Mouse (Mus musculus): Measurements from ENCODE around the gene Sptb. TPM values are rescaled to one million over a fixed set of nuclear protein-coding genes. Genes with fewer than 3 reads are reported as not detected.

Gene Sptb
- total RNA-seq, 2 experiments from 2014 or later, result 669 to 1,485 TPM

DNA sequence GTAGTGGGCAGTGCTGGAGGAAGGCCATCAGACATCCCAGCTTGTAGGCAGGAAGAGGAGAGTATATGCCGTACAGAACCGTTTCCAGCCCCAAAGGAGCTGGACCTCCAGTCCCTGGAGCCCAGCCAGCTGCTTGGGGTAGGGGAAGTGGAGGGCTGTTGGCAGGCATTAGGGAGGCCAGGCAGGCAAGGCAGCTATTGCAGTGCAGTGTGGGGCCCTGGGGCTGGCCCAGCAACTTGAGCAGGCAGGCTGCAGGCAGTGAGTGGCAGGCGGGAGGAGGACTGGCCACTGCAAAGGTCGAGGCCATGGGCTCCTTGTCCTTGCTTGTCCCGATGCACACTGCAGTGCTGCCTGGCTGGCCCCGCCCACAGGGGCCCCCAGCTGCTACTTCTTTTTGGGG, 127.5 kb downstream of the Sptb start:
- no peak for ATAC-seq (replicated peaks; ENCODE audit: low FRiP score, poor library complexity, severe bottlenecking)

DNA sequence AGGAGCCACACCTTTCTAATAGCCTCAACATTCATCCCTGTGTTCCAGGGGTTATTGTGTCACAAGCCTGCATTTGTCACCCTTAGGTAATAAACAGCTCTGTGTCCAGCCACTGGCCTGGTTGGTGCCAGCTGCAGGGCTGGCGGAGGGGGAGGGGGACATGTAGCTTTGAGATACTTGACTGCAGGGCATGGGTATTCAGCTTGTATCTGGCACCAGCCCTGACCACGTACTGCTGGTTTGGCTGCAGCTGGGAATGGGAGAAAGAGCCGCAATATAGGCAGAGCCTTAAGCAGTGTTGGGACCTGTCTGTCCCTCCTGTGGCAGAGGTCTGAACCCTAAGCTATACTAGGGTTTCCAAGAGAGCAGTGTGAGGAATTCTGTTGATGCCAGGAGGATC, 128.2 kb downstream of the Sptb start:
- no peak for ATAC-seq (replicated peaks; ENCODE audit: low FRiP score, poor library complexity, severe bottlenecking)

DNA sequence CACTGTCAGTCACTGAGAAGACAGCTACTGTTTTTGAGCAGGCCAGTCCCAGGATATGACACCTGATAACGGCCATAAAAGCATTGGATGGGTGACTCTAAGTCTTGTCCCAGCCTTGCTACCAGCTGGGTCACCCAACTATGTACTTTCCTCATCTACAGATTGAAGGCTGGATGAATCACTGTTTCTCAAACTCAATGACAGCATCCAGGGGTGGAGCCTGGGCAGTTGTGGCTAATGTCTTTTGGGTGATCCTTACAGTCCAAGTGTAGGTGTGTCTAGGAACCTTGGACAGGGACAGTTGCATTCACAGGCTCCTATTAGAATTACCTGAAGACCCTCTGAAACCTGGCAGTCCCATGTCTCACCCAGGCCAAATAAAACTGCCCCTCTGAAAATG, 130.5 kb downstream of the Sptb start:
- ATAC-seq (replicated peaks; ENCODE audit: low FRiP score, poor library complexity, severe bottlenecking), result no peak

DNA sequence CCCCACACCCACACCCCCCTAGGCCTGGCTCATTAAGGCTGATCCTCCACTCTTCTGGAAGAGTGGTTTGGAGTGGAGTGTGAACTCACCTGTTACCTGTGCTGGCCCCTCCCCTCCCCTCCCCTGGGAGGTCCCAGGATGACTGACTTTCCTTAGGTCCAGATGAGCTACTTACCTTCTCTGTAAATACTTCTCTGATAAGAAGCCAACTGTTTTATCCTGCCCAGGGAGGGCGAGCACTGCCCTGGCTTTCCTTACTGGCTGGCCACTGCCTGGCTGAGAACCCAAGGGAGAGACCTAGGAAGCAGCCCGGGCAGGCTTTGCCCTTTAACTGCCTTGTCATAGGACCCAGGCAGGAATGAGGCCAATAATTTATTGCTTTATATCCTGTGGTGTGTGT, 131.9 kb downstream of the Sptb start:
- ATAC-seq (replicated peaks; ENCODE audit: low FRiP score, poor library complexity, severe bottlenecking), result no peak

DNA sequence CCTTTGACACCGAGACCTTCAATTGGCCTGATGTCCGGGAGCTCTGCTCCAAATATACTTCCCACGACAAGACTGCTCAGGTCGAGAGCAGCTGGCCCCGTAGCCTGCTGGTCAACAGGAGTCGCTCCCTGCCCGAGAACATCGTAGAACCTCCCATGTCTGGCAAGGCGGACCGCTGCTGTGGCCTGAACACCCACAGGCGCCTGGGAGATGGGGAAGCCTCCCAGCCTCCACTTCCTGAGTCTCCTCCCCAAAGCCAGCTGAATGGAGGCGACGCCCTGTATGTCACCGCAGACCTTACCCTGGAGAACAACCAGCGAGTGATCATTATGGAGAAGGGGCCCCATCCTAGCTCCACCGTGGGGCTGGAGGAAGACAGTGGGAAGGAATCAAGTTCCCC, 132.5 kb downstream of the Sptb start:
- no peak for ATAC-seq (replicated peaks; ENCODE audit: low FRiP score, poor library complexity, severe bottlenecking)

DNA sequence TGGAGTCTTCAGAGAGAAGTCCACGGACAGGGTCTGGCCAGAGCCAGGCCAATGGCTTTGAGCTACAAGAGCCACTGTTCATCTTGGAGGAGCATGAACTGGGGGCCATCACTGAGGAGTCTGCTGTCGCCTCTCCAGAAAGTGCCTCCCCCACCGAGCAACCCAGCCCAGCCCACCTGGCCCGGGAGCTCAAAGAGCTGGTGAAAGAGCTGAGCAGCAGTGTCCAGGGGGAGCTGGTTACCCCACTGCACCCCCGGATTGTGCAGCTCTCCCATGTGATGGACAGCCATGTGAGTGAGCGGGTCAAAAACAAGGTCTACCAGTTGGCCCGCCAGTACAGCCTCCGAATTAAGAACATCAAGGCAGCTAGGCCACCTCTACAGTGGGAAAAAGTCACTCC, 133.5 kb downstream of the Sptb start:
- ATAC-seq (replicated peaks; ENCODE audit: low FRiP score, poor library complexity, severe bottlenecking), result no peak

DNA sequence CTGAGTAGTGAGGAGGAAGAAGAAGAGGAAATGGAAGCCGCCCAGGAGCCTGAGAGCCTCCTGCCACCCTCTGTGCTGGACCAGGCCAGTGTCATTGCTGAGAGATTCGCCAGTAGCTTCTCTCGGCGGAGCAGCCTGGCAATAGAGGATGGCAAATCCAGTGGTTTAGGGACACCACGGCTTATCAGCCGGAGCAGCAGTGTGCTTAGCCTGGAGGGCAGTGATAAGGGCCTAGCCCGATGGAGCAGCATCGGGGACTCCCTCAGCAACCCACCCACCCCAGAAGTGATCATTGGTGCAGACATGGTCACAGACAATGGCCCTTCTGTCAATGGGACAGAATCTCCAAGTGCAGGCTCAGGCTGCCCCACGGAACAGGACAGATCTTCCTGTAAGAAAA, 134.3 kb downstream of the Sptb start:
- peak; percentile 55 for ATAC-seq (replicated peaks; ENCODE audit: low FRiP score, poor library complexity, severe bottlenecking)

DNA sequence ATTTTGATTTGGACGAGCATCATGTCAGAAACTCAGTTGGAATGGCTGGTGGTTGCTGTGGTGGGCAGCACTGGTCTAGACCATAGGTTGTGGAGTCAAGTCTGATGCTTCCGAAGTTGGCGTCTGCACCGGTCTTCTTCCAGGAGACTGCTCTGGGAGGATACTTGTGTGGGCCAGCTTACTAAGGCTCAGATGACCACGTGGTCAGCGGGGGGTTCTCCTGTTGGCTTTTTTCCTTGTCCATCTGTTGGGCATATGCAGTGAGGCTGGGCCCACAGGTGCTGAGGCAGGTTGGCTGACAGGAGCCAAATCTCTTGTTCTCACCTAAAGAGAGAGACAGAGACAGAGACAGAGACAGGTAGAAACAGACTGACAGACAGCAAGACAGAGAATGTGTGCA, 135.5 kb downstream of the Sptb start:
- ATAC-seq (replicated peaks; ENCODE audit: low FRiP score, poor library complexity, severe bottlenecking), result no peak

DNA sequence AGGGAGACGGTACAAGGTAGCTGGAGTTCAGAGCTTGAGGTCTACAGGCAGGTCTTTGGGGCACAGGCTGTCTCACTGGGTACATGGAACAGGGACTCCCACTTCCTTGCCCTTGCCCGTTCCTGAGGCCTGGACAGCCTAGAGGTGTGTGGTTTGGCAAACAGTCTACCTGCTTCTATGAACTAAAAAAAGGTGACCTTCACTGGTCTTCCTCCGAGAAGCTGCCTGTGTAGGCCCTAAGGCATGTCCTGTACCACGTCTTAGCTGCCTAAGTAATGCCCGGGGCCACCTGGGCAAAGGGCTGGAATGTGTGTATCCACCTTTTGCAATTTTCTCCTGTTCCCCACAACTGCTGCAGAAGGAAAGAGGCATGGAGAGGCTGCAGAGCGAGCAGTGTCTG, 137.0 kb downstream of the Sptb start:
- ATAC-seq (replicated peaks; ENCODE audit: low FRiP score, poor library complexity, severe bottlenecking), result no peak

DNA sequence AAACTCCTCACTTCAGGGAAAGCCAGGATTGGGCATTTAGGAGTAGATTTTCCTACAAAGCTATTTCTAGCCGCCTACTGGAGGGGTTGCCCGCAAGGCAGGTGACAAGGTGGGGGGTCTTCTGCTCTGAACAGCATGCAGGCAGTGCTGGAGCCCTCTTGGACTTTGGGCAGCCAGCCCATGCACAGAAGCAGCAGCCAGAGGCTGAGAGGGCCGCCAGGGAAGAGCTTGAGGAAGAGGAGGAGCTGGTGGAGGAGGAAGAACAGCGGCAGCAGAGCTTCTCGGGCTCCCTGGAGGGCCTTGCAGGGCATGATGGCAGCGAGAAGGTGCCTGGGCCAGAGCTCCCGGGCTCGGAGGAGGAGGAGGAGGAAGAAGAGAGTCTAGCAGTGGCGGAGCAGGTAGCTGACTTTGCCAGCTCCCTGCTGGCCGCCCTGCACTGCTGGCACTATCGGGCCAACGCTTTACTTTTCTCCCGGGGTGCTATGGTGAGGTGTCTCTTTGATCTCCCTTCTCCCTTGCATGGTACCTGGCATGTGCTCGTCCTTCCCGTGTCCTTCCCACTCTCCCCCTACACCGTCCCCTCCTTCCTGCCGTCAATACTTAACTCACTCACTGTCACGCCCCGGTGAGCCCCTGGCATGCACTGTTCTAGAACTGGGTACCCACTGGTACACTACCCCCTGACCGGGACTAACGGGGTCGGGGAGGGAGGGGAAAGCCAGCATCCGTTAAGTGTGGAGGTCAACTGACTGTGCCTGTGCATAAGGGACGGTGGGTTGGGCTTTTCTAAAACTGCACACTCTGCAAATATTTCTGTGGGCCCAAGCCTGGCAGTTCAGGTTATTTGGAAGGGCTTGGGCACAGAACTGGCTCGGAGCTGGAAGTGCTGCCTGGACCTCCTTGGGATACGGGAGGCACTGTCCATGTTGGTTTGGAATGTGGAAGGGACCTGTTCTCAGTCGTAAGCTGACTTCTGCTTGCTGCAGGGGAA, 137.8 kb downstream of the Sptb start:
- no peak for ATAC-seq (replicated peaks; ENCODE audit: low FRiP score, poor library complexity, severe bottlenecking)

DNA sequence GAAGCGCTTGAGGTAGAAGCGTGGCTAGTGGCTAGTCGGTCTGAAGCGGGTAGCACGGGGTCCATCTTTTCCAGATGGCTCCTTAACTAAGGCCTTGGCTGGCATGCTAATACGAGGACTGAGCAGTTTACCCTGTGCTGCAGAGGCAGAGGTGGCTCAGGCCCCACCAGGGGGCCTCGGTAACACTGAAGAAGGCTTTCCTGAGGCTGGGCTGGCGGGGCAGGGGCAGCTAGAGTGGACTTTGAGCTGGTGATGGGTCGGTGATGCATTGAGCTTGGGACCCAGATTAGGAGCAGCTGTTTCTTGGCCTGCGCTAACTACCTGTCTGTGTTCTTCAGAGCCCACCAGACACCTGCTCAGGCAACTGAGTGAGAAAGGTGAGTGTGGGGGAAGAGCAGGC, 139.1 kb downstream of the Sptb start:
- ATAC-seq (replicated peaks; ENCODE audit: low FRiP score, poor library complexity, severe bottlenecking), result no peak

DNA sequence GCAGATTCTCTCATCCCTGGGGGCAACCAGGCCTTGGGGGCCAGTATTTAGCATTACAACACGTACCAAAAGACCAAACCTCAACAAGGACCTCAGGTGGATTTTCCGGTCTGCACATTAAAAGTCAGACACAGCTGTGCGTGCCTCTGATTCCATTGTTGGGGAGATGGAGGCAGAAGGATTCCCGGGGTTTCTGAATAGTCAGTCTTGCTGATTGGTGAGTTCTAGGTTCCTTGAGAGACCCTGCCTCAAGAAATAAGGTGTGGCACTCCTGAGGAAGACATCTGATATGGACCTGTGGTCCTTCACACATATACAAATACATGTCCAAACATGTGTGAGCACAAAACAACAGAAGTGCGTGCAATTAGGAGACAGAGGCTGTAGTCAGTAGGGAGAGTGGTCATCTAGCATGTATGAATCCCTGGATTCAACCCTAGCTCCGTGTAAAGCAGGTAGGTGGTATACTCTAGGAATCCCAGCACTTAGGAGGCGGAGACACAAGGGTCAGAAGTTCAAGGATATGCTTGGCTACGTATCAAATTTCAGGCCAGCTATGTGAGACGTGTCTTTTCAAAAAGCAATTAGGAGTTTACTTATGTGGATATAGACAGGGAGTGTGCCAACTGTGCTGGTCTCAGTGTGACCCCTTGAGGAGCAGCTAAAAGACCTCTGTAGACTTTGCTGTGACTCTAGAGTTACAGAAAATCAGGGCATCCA, 140.0 kb downstream of the Sptb start:
- ATAC-seq (replicated peaks; ENCODE audit: low FRiP score, poor library complexity, severe bottlenecking), result no peak

DNA sequence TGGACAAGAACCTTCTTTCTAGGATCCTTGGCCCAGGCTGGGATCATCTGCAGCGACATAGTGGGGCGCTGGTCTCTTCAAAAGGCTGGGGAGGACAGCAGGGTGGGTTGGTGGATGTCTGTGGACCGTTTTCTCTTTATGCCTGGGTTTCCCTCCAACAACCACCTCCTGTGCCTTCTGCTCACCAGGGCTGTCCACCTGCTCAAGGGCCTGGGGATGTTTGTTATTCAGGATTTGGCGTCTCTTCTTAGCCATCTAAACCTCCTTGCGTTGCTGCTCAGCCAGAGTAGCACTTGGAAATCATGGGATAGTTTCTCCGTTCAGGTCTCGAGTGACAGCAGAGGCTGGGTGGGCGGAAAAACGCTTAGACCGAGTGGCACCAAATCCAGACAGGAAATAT, 144.1 kb downstream of the Sptb start:
- no peak for ATAC-seq (replicated peaks; ENCODE audit: low FRiP score, poor library complexity, severe bottlenecking)

DNA sequence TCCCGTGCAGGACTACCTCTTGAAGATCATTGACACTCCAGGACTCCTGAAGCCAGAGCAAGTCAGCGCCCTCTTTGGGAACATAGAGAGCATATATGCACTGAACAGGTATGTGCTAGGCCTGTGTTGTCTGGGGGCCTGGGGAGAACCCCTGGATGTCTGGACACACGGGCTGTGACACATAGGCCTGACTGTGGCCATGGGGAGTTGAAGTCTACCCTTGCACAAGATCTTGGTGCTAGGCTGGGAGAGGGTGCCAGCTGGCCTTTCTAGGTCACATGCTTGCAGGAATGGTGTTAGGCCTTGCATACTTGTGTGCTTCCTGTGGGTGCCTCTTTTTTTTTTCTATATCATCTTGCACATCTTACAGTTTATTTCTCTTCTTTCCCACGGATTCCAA, 148.2 kb downstream of the Sptb start:
- ATAC-seq (replicated peaks; ENCODE audit: low FRiP score, poor library complexity, severe bottlenecking), result no peak

DNA sequence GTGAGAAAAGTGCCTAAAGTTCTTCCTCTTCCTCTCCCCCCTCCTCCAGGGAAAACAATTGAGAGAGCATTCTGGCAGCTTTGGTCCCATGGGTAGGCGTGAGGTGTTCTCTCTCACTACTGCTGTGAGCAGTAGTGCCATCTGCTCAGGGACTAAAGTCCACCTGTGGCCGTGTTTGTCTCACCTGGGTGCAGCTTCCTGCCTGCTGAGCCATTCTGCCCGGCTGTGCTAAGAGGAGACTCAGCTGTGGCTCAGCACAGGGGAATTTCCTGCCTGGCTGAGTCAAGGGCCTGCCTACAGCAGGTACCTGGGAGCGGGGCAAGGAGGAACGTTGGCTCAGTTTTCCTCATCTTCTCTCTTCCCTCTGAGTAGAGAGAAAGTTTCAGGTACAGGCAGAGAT, 152.1 kb downstream of the Sptb start:
- no peak for ATAC-seq (replicated peaks; ENCODE audit: low FRiP score, poor library complexity, severe bottlenecking)

DNA sequence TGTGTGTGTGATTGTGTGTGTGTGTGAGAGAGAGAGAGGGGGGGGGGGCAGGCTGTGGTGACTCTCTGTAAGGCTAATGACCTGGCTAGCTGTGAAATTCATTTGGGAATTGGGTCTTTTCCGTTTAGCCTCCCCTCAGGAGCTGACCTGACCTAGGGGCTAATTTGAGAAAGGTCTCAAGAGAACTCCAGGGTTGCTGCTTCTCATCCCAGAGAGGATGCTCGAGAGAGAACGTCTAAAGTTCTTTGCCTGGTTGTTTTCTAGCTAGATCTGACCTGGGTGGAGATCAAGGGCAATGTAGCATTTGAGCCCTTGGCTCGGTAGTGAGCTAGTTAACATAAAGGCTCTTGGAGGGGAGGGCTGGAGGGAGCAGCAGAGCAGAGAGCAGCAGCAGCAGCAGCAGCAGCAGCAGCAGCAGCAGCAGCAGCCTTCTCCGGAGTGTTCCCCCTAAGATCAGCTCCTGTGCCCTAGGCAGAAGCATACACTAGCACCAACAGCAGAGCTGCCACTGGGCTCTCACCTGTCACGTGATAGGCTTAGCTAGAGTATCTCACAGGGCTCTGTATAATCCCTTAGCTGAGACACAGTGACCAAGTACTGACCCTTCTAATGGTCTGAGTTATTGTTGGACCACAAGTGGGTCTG, 153.5 kb downstream of the Sptb start:
- no peak for ATAC-seq (replicated peaks; ENCODE audit: low FRiP score, poor library complexity, severe bottlenecking)

DNA sequence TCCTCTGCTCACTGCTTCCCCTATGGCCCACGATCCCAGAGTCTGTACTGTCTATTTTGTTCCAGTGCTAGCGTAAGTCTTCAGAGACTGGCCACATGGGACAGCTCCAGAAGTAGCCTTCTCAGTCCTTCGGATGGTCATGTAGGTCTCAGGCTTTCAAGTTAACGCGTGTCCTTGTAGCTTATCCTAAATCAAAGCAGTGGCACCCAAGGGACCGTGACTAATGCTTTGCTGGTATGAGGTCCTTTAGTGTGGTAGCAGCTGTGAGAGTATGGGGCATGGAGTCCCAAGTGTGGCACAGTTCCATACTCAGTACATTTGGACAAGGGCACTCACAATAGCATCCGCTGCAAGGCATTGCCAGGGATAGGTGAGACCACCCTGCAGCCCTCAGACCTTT, 154.2 kb downstream of the Sptb start:
- ATAC-seq (replicated peaks; ENCODE audit: low FRiP score, poor library complexity, severe bottlenecking), result no peak

DNA sequence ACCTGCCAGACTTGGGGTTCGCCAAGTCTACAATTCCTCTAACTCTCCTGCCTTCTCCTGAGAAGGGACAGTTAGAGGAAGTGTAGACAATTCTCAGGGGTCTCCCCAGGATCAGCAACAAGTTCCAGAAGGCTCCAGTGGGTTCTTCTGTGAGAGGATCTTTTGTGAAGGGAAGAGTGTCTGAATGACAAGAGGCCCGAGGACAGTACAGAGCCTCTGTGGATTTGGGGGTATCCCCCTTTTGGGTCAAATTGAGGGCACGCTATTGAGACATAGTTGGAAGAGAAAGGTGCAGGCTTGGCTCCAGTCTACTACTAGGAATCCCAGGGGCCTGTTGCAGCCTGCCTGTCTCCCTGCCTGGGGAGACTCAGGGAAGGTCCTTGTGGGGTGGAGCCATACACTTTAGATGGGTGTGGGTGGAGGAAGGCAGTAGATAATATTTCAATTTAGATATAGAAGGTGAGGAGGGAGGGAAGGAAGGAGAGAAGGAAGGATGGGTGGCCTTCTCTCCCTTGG, 155.4 kb downstream of the Sptb start:
- ATAC-seq (replicated peaks; ENCODE audit: low FRiP score, poor library complexity, severe bottlenecking), result no peak

DNA sequence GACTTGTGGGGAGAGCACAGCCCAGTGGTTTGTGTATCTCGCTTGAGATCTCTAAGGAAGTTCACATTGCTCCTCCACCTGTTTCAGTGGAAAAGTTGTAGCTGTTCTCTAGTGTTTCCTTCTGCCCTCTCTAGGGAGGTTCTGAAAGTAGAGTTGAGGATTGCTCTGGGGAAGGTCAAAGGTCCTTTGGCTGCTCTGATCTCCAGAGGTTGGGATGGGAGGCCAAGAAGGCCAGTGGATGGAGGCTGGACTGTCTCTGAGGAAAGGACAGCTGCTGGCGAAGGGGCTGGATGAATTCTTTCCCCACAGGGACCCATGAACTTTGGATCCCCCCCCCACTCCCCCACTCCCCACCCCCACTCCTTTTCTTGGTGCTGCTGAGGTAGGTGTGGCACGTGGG, 156.0 kb downstream of the Sptb start:
- ATAC-seq (replicated peaks; ENCODE audit: low FRiP score, poor library complexity, severe bottlenecking), result no peak

DNA sequence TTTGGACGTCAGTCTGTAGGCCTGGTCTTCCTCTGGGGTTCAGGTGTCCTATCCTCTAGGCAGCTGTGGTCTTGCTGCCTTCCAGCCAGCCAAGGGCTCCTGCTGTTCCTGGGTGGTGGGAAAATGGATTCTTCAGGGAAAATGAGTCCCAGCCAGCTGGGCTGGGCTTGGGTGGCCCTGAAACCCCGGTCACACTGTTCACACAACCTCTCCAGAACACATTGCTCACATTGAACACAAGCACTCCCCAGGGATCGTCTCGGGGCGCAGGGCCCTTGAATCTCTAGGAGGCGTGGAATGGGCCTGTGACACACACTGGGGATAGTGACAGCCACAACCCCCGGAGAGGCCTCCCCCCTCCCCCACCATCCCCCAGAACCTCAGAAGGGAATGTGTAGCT, 156.4 kb downstream of the Sptb start:
- no peak for ATAC-seq (replicated peaks; ENCODE audit: low FRiP score, poor library complexity, severe bottlenecking)

DNA sequence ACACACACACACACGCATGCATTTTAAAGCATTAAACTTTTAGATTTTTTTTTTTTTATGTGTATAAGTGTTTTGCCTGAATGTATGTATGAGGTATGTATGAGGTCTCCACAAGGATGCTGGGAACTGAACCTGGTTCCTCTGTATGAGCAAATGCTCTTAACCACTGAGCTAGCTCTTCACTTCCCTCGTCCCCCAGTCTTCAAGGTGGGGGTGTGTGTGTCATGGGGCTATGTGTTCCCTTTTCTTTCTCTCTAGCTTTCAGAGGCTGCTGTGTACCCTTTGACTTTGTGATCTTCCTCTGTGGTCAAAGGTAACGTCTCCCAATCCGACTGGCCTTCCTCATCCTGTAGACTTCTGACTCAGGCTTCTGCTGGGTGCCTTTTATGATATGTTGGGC, 157.4 kb downstream of the Sptb start:
- ATAC-seq (replicated peaks; ENCODE audit: low FRiP score, poor library complexity, severe bottlenecking), result no peak
